Mouse (Mus musculus) stomach, embryonic 16.5 days (tissue): ENCODE measurements around the gene Arhgef1. TPM values are rescaled to one million over a fixed set of nuclear protein-coding genes. Genes with fewer than 3 reads are reported as not detected.

Experiments used
- ATAC-seq: fragments of 200-750 bp; cut with Nextera tagmentation; 2 replicates; pipeline ENCODE4 v1.8.0; 2017; ENCODE audit warnings: moderate number of reproducible peaks, moderate TSS enrichment; ENCODE audit not compliant: insufficient read depth, low FRiP score
- H3K27ac ChIP-seq: fragments of 300-500 bp; sonication (generic); 2 replicates; pipeline ENCODE4 v1.5.1; 2014; ENCODE audit warnings: low read length
- H3K27me3 ChIP-seq: fragments of 300-500 bp; sonication (generic); 2 replicates; pipeline ENCODE4 v1.6.1; 2014; ENCODE audit warnings: low read length, control low read depth, mixed read lengths; ENCODE audit not compliant: control insufficient read depth, insufficient read depth
- H3K36me3 ChIP-seq: fragments of 300-500 bp; sonication (generic); 2 replicates; pipeline ENCODE4 v1.6.1; 2014; ENCODE audit warnings: low read length; ENCODE audit not compliant: control insufficient read depth, insufficient read depth
- H3K4me1 ChIP-seq: fragments of 300-500 bp; sonication (generic); 2 replicates; pipeline ENCODE4 v1.6.1; 2014; ENCODE audit warnings: low read length, control low read depth, mixed read lengths; ENCODE audit not compliant: control insufficient read depth, insufficient read depth
- H3K4me2 ChIP-seq: fragments of 300-500 bp; sonication (generic); 2 replicates; pipeline ENCODE4 v1.6.1; 2014; ENCODE audit warnings: low read depth, low read length, mixed read lengths
- H3K4me3 ChIP-seq: fragments of 300-500 bp; sonication (generic); replicated peaks from 2 replicates; pipeline ENCODE4 v1.5.1; 2014; ENCODE audit warnings: mild to moderate bottlenecking, low read length
- H3K9ac ChIP-seq: fragments of 300-500 bp; sonication (generic); 2 replicates; pipeline ENCODE4 v1.6.1; 2014; ENCODE audit warnings: low read length
- H3K9me3 ChIP-seq: fragments of 300-500 bp; sonication (generic); replicated peaks from 2 replicates; pipeline ENCODE4 v1.6.1; 2016; ENCODE audit warnings: low read length, control low read depth; ENCODE audit not compliant: control insufficient read depth
- WGBS: fragments of 180-500 bp; shearing (Covaris S2); extraction: QIAGEN DNeasy Blood & Tissue Kit; methylation state at CpG from one replicate; pipeline ENCODE4 v1.1.7; 2014; 5-methylcytosine and 5-hydroxymethylcytosine counted together
- polyA plus RNA-seq: library from polyadenylated mRNA; unstranded; fragments of >200 nt; fragmentation: Nextera tagmentation; extraction: Ambion mirVana; gene quantifications from 2 replicates; pipeline ENCODE4 v1.2.1, GENCODE M21; 2015

Arhgef1 gene
- polyA plus RNA-seq, 1 experiment from 2014 or later = 73.5 TPM

DNA sequence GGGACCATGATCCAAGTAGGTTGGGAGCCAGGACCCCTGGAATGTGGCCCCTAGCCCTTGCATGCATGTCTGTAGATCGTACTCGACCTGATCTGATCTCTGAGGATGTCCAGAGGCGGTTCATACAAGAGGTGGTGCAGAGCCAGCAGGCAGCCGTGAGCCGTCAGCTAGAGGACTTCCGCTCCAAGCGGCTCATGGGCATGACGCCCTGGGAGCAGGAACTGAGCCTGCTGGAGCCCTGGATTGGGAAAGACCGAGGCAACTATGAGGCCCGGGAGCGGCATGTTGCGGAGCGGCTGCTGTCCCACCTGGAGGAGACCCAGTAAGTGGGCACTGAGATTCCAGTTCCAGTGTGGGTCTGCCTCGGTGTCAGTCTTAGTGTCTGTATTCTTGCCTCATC lies 9.8 kb downstream of the Arhgef1 start:
- Histone ChIP-seq H3K9me3 (no peaks in the 10 kb centered on the region), H3K9ac (no peak overlapping the region), H3K4me2 (no peak overlapping the region), H3K27ac (no peak overlapping the region), H3K36me3 (peaks cover 12% of the 10 kb centered on the region), H3K27me3 (no peaks in the 10 kb centered on the region), H3K4me3 (no peak overlapping the region), H3K4me1 (no peaks in the 10 kb centered on the region)
- 87% methylated on average over 14 of the region's 14 CpGs for WGBS
- no peak for ATAC-seq

DNA sequence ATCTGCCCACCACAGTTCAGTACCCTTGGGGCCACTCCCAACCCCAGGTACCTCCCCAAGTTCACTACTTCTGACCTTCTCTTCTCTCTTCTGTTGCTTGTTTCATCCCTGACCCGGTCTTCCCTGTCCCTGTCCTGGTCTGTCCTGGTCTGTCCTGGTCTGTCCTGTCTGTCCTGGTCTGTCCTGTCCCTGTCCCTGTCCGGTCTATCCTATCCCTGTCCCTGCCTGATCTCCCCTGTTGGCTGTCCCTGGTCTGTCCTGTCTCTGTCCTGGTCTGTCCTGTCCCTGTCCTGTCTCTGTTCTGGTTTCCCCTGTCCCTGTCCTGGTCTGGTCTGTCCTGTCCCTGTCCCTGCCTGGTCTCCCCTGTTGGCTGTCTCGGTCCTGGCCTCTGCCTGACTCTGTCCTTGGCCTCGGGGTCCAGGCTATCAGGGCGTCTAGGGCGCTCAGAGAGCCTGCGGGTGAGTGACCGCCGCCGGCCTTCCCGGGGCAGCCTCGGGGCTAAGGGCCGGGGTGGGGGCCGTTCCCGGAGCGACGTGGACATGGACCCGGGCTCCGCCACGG lies 16.1 kb downstream of the Arhgef1 start:
- Histone ChIP-seq H3K27ac (no peak overlapping the region), H3K4me3 (no peak overlapping the region), H3K4me2 (no peak overlapping the region), H3K27me3 (no peaks in the 10 kb centered on the region), H3K4me1 (no peaks in the 10 kb centered on the region), H3K36me3 (peaks cover 48% of the 10 kb centered on the region), H3K9ac (no peak overlapping the region), H3K9me3 (no peaks in the 10 kb centered on the region)
- 0 out of 2 replicates have a peak, but pooled peaks have one; percentile 7 for ATAC-seq
- WGBS = 90% methylated on average over 20 of the region's 20 CpGs

DNA sequence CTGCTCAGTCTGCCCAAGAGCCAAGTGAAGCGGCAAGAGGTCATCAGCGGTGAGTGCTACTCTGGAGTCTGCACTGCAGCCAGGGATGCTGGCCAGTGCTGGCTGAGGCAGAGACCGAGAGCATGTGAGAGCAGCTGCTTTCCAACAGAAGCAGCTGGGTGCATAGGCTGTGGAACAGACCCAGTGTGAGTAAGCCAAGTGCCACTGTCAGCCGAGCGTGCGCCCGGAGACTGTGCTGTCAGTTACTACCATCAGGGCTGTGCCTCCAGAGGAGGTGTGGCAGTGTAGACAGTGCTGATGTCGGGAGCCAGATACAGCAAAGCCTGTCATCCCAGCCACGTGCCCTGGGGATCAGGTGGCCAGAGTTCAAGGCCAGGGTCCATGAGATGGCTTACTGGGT lies 17.0 kb downstream of the Arhgef1 start:
- WGBS = 87% methylated on average over 9 of the region's 9 CpGs
- Histone ChIP-seq H3K4me3 (no peak overlapping the region), H3K9ac (no peak overlapping the region), H3K4me2 (no peak overlapping the region), H3K36me3 (peaks cover 55% of the 10 kb centered on the region), H3K4me1 (no peaks in the 10 kb centered on the region), H3K27ac (no peak overlapping the region), H3K27me3 (no peaks in the 10 kb centered on the region), H3K9me3 (no peaks in the 10 kb centered on the region)
- ATAC-seq = no peak

DNA sequence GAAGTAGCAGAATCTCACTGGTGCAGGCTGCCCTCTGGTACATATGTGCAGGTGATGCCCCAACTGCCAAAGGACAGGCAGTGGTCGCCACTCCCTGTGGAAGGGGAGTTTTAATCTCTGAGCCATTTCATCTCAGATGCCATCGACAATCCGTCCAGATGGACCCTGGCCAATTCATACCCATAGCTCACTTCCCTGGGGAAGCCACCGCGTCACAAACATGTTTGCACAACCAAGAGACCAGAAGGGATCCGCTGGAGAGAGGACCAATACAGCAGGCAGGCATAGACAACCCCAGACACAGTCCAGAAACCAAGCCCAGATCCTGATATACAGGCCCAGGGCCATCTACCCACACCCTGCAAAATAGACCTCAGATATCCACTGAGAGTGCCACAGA lies 27.8 kb downstream of the Arhgef1 start:
- H3K4me1 ChIP-seq = no peaks in the 10 kb centered on the region
- H3K27me3 ChIP-seq = peaks cover 65% of the 10 kb centered on the region
- ATAC-seq = no peak

DNA sequence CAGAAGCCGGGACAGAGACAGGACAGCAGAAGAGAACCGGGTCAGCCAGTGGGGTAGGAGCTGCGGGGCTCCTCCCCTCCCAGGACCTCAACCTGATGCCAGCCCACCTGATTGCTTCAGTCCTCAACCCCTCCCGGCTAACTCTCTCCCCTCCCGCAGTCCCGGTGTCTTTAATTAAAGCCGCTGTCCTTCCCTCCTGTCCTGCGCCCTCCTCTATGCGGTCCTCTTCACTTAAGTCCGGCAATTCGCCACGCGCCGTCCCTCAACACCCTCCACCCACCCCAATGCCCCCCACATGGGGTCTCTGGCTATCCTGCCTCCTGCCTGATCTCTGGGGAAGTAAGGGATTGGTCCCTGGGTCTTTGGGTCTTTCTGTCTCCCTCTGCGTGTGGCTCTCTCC lies 28.9 kb downstream of the Arhgef1 start:
- no peak for ATAC-seq
- H3K4me3 ChIP-seq = no peak overlapping the region
- no peak overlapping the region for H3K9ac ChIP-seq
- H3K9me3 ChIP-seq = no peaks in the 10 kb centered on the region
- no peaks in the 10 kb centered on the region for H3K36me3 ChIP-seq
- no peak overlapping the region for H3K27ac ChIP-seq
- no peak overlapping the region for H3K4me2 ChIP-seq
- peaks cover 75% of the 10 kb centered on the region for H3K27me3 ChIP-seq
- H3K4me1 ChIP-seq = no peaks in the 10 kb centered on the region
- 3% methylated on average over 15 of the region's 15 CpGs for WGBS

More for the DNA sequence above, 27.8 kb downstream of the Arhgef1 start:
- peaks cover 3% of the 10 kb centered on the region; the same call in 1 of the 2 replicates for H3K36me3 ChIP-seq
- H3K4me2 ChIP-seq = no peak overlapping the region
- no peaks in the 10 kb centered on the region for H3K9me3 ChIP-seq
- H3K27ac ChIP-seq = no peak overlapping the region
- no peak overlapping the region for H3K9ac ChIP-seq
- no peak overlapping the region for H3K4me3 ChIP-seq
- whole genome bisulfite sequencing = 44% methylated on average over 6 of the region's 6 CpGs

DNA sequence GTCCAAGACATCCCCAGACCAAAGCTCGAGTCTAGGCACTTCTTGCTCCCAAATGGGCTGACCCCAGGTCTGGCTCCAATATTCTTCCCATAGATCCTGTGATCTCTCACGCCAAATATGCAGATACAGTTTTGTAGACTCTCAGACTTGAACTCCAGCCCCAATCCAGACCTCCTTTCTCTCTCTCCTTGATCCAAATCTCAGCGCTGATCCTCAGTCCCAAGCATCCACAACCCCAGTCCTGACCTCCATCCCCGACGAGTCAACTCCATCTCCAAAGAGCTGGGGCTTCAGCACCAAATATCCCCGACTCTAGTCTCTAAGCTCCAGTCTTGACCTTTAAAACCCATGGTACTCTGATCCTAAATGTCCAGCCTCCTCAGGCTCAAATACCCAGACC lies 40.9 kb downstream of the Arhgef1 start:
- H3K4me2 ChIP-seq = no peak overlapping the region
- no peak overlapping the region for H3K27ac ChIP-seq
- 6% methylated on average over 6 of the region's 6 CpGs for WGBS
- H3K36me3 ChIP-seq = no peaks in the 10 kb centered on the region
- H3K4me1 ChIP-seq = peaks cover 7% of the 10 kb centered on the region
- H3K27me3 ChIP-seq = peaks cover 83% of the 10 kb centered on the region
- no peak overlapping the region for H3K4me3 ChIP-seq
- no peaks in the 10 kb centered on the region for H3K9me3 ChIP-seq
- ATAC-seq = no peak
- H3K9ac ChIP-seq = no peak overlapping the region

DNA sequence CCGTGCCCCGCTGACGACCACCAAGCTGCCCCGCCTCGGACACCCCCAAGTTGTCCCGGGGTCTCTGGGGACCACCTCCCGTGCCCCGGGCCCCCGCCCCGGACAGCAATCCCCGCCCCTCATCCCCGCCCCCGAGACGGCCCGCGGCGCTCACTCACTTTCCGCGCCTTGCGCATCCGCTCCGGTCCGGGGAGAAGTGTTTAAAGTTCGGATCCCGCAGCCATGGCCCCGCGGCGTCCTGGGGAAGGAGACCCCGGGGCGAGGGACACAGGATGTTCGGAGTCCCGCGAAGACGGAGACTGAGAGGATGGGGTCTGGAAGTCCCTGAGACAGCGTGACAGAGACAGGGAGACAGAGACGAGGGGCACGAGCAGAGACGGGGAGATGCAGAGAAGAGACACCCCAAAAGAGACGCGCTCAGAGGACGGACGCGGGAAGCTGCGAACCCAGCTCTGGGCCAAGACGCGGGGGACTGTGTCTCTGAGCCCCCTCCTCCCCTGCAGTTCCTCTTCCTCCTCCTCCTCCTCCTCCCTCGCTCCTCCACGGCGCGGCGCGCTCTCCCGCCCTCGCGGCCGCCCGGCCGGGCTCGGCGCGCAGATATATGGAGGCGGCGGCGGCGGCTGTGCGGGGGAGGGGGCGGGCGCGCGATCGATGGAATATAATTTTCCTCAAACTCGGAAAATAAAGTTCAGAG lies 41.7 kb downstream of the Arhgef1 start, which contains the start of gene Gm4881:
Gene Gm4881, minus strand, starts transcription at position 238 of the 694 bp plus-strand sequence.
- H3K4me1 ChIP-seq = peaks cover 7% of the 10 kb centered on the region
- H3K27ac ChIP-seq = no peak within 1 kb of the TSS
- H3K4me2 ChIP-seq = peak within 1 kb of the TSS; percentile 59
- no peaks in the 10 kb centered on the region for H3K9me3 ChIP-seq
- ATAC-seq = no peak
- no peaks in the 10 kb centered on the region for H3K36me3 ChIP-seq
- H3K4me3 ChIP-seq = peak within 1 kb of the TSS; percentile 41
- WGBS = 1% methylated on average over 72 of the region's 72 CpGs
- H3K9ac ChIP-seq = peak within 1 kb of the TSS; percentile 58; the same call in 1 of the 2 replicates
- peaks cover 91% of the 10 kb centered on the region for H3K27me3 ChIP-seq

DNA sequence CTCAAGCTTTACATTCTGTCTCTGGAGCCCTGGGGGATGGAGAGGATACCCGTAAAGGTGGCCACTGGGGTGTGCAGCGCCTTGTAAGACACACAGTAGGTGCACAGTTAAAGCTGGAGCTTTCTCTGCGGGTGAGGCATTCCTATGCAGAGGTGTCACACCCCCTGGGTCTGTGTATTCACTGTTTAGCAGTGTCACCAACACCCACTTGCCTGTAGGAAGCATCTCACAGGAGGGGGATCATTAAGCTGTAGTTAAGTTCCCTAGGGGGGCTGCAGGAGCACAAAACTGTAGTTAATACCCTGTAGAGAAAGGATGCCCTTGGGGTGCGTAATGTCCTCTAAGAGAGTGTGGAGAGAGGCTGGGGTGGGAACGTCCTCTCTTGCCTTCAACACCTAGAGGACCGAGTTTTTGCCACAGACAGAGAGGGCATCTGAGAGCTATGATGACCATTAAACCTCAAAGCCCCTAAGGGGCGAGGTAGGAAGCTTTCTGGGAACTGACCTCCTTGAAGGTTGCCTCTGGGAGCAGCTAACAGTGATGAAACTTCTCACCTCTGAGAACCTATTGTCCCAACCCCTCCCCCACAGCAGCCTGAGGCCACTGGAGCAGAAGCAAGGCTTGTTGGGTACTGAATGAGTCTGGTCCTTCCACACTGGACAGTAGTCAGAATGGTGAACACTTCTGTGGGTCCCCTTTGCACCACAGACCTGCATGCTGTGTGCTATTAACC lies 44.8 kb downstream of the Arhgef1 start:
- H3K9ac ChIP-seq = no peak overlapping the region
- no peak for ATAC-seq
- H3K4me3 ChIP-seq = no peak overlapping the region
- peaks cover 97% of the 10 kb centered on the region for H3K27me3 ChIP-seq
- no peaks in the 10 kb centered on the region for H3K36me3 ChIP-seq
- peaks cover 7% of the 10 kb centered on the region for H3K4me1 ChIP-seq
- no peak overlapping the region for H3K4me2 ChIP-seq
- no peak overlapping the region for H3K27ac ChIP-seq
- 3% methylated on average over 7 of the region's 7 CpGs for WGBS
- no peaks in the 10 kb centered on the region for H3K9me3 ChIP-seq

DNA sequence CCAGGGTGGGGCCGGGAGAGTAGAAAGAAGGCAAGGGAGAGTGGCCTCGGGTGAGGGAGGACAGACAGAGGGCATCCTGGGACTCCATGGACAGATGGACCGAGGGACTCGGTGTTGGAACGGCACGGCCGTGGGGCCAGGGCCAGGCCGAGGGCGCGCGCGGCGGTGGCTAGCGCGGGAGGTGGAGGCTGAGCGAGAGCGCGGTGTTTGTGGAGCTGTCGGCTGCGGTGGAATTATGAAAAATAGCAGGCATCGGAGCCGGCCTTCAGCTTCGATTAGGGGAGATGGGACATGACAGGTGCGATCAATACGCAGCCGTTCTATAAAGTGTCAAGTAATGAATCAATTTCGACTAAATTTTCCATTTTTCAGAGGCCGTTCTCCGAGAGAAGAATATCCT lies 46.1 kb downstream of the Arhgef1 start:
- ATAC-seq = no peak
- H3K27me3 ChIP-seq = peaks cover 97% of the 10 kb centered on the region
- 2% methylated on average over 29 of the region's 29 CpGs for WGBS

More for the DNA sequence above, 46.1 kb downstream of the Arhgef1 start:
- Histone ChIP-seq H3K36me3 (no peaks in the 10 kb centered on the region), H3K9me3 (no peaks in the 10 kb centered on the region), H3K27ac (no peak overlapping the region), H3K9ac (no peak overlapping the region), H3K4me1 (peaks cover 7% of the 10 kb centered on the region), H3K4me2 (no peak overlapping the region), H3K4me3 (no peak overlapping the region)
